Mouse (Mus musculus): ENCODE results near the gene Bscl2. TPM values are rescaled to one million over a fixed set of nuclear protein-coding genes. Genes with fewer than 3 reads are reported as not detected.
"Not testable (repeated sequence)": the region's sequence is repeated elsewhere in the genome, so short reads cannot be mapped to it uniquely, and the experiment has no call there.

The Bscl2 gene
- total RNA-seq, 1 experiment = 62.6 TPM

GRCm38 (mm10) chr19:8892829-8893766 is 55.8 kb downstream of the Bscl2 start, which contains the start of gene Ints5:
TSS of gene Ints5 (plus strand) at chr19:8893005.
- H3K36me3 ChIP-seq (ENCODE audit: control insufficient read depth, insufficient read depth, low read length, poor library complexity, severe bottlenecking) = peaks cover 34% of the 10 kb centered on the region

GRCm38 (mm10) chr19:8895397-8895960 is 58.2 kb downstream of the Bscl2 start:
- Histone ChIP-seq H3K9ac (ENCODE audit: insufficient read depth, low read depth, low read length, poor library complexity, severe bottlenecking) (0 out of 2 replicates have a peak overlapping the region, but pooled peaks have one; percentile 75), H3K4me1 (ENCODE audit: control insufficient read depth in 2 of 2, insufficient read depth in 2 of 2, low read length in 2 of 2, poor library complexity in 1 of 2) (peaks cover 2 to 4% of the 10 kb centered on the region in 2 experiments; a peak in 2 of 4 replicates), H3K9me3 (ENCODE audit: control insufficient read depth, insufficient read depth, low read depth, low read length) (no peaks in the 10 kb centered on the region), H3K4me3 (ENCODE audit: insufficient read depth in 1 of 2, low read depth in 1 of 2, low read length in 2 of 2, poor library complexity in 1 of 2, severe bottlenecking in 1 of 2) (no peak overlapping the region), H3K36me3 (ENCODE audit: control insufficient read depth, insufficient read depth, low read length, poor library complexity, severe bottlenecking) (peaks cover 27% of the 10 kb centered on the region), H3K27ac (ENCODE audit: insufficient read depth, low read depth, low read length, poor library complexity, severe bottlenecking) (no peak overlapping the region)
- DNase-seq (ENCODE audit: low read depth, low spot score) = no peak
- in situ Hi-C loops (cut with MboI; ENCODE audit: low sequenced_read_pairs in 2 of 2, unreplicated experiment in 2 of 2) = no loop called here
- TF ChIP-seq ZNF384 (IDR thresholded peaks at IDR 0.05; ENCODE audit: low read depth, low read length) (no peak), CHD2 (IDR thresholded peaks at IDR 0.05; ENCODE audit: low read depth, low read length) (no peak), HCFC1 (IDR thresholded peaks at IDR 0.05; ENCODE audit: borderline replicate concordance, insufficient read depth, low read length) (no peak), MAFK (IDR thresholded peaks at IDR 0.05; ENCODE audit: insufficient read depth, low read depth, low read length) (no peak), ZC3H11A (IDR thresholded peaks at IDR 0.05; ENCODE audit: borderline replicate concordance, low read depth, low read length) (no peak)

More at GRCm38 (mm10) chr19:8892829-8893766, 55.8 kb downstream of the Bscl2 start, which contains the start of gene Ints5:
- peak; percentile 91 for DNase-seq (ENCODE audit: low read depth, low spot score)
- H3K27ac ChIP-seq (ENCODE audit: insufficient read depth, low read depth, low read length, poor library complexity, severe bottlenecking) = peak within 1 kb of the TSS; percentile 73
- H3K9me3 ChIP-seq (ENCODE audit: control insufficient read depth, insufficient read depth, low read depth, low read length) = no peaks in the 10 kb centered on the region
- TF ChIP-seq HCFC1 (IDR thresholded peaks at IDR 0.05; ENCODE audit: borderline replicate concordance, insufficient read depth, low read length) = peak; percentile 84
- TF ChIP-seq ZNF384 (IDR thresholded peaks at IDR 0.05; ENCODE audit: low read depth, low read length) = no peak
- H3K4me1 ChIP-seq (ENCODE audit: control insufficient read depth in 2 of 2, insufficient read depth in 2 of 2, low read length in 2 of 2, poor library complexity in 1 of 2) = peaks cover 2 to 4% of the 10 kb centered on the region in 2 experiments; a peak in 2 of 4 replicates
- in situ Hi-C loops (cut with MboI; ENCODE audit: low sequenced_read_pairs in 2 of 2, unreplicated experiment in 2 of 2) = no loop called here
- peak within 1 kb of the TSS; percentile 98 for H3K9ac ChIP-seq (ENCODE audit: insufficient read depth, low read depth, low read length, poor library complexity, severe bottlenecking)
- peak within 1 kb of the TSS; percentile 91 to 94 for H3K4me3 ChIP-seq (ENCODE audit: insufficient read depth in 1 of 2, low read depth in 1 of 2, low read length in 2 of 2, poor library complexity in 1 of 2, severe bottlenecking in 1 of 2)

GRCm38 (mm10) chr19:8896231-8896630 is 59.0 kb downstream of the Bscl2 start:
- H3K4me3 ChIP-seq (ENCODE audit: insufficient read depth in 1 of 2, low read depth in 1 of 2, low read length in 2 of 2, poor library complexity in 1 of 2, severe bottlenecking in 1 of 2); in situ Hi-C loops (cut with MboI; ENCODE audit: low sequenced_read_pairs in 2 of 2, unreplicated experiment in 2 of 2); H3K9me3 ChIP-seq (ENCODE audit: control insufficient read depth, insufficient read depth, low read depth, low read length); DNase-seq (ENCODE audit: low read depth, low spot score); H3K27ac ChIP-seq (ENCODE audit: insufficient read depth, low read depth, low read length, poor library complexity, severe bottlenecking); H3K4me1 ChIP-seq (ENCODE audit: control insufficient read depth in 2 of 2, insufficient read depth in 2 of 2, low read length in 2 of 2, poor library complexity in 1 of 2): not testable (repeated sequence)
- H3K9ac ChIP-seq (ENCODE audit: insufficient read depth, low read depth, low read length, poor library complexity, severe bottlenecking) = peak overlapping the region; percentile 75; the same call in 1 of the 2 replicates
- H3K36me3 ChIP-seq (ENCODE audit: control insufficient read depth, insufficient read depth, low read length, poor library complexity, severe bottlenecking) = peaks cover 21% of the 10 kb centered on the region

GRCm38 (mm10) chr19:8897211-8897864 is 60.1 kb downstream of the Bscl2 start:
- in situ Hi-C loops (cut with MboI; ENCODE audit: low sequenced_read_pairs in 2 of 2, unreplicated experiment in 2 of 2); DNase-seq (ENCODE audit: low read depth, low spot score); H3K4me1 ChIP-seq (ENCODE audit: control insufficient read depth in 2 of 2, insufficient read depth in 2 of 2, low read length in 2 of 2, poor library complexity in 1 of 2); H3K9me3 ChIP-seq (ENCODE audit: control insufficient read depth, insufficient read depth, low read depth, low read length): not testable (repeated sequence)
- Histone ChIP-seq H3K27ac (ENCODE audit: insufficient read depth, low read depth, low read length, poor library complexity, severe bottlenecking) (peak overlapping the region; percentile 71), H3K36me3 (ENCODE audit: control insufficient read depth, insufficient read depth, low read length, poor library complexity, severe bottlenecking) (peaks cover 20% of the 10 kb centered on the region), H3K4me3 (ENCODE audit: insufficient read depth in 1 of 2, low read depth in 1 of 2, low read length in 2 of 2, poor library complexity in 1 of 2, severe bottlenecking in 1 of 2) (peak overlapping the region; percentile 31 to 100), H3K9ac (ENCODE audit: insufficient read depth, low read depth, low read length, poor library complexity, severe bottlenecking) (peak overlapping the region; percentile 75)
